Mouse (Mus musculus): ENCODE measurements around the gene Adgrl4. TPM values are rescaled to one million over a fixed set of nuclear protein-coding genes. Genes with fewer than 3 reads are reported as not detected.

Gene Adgrl4
- not detected in 2 replicates for polyA plus RNA-seq (2012; ENCODE audit: insufficient read depth, insufficient read length, low replicate concordance, missing spikeins)

GRCm38 (mm10) chr3:151437693-151438092 lies at the start of gene Adgrl4:
Adgrl4 (plus strand) TSS chr3:151437887.
- Histone ChIP-seq H3K4me1 (ENCODE audit: control insufficient read depth, insufficient read depth, low read length) (no peaks in the 10 kb centered on the region), H3K27ac (ENCODE audit: insufficient read depth, low read depth, low read length) (no peak within 1 kb of the TSS), H3K4me3 (ENCODE audit: insufficient read depth, low read depth, low read length) (no peak within 1 kb of the TSS)
- TF ChIP-seq CTCF (IDR thresholded peaks at IDR 0.05; ENCODE audit: insufficient read depth, low read depth, low read length) (no peak), POLR2A (IDR thresholded peaks at IDR 0.05; ENCODE audit: insufficient read depth, low read depth, low read length) (no peak; the same call in 1 of the 2 replicates)
- WGBS, result 13% methylated on average over 17 of the region's 17 CpGs

DNA sequence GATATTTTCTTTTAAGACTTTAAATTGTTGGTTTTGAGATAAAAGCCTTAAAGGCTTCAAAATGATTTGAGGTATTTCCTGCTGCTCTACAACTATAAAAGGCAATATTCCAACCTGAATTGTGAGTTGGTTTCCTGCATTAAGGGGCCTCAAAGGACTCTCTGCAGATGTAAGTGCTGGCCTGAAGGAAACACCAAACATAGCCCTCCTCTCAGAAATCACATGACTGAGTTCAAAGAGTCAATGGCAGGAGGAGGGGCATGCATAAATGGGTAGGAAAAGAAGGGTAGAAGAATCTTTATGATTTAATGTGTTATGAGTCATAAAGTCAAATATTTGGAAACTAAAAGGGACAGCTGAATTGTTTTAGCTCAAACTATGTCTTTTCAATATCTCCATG lies 46.8 kb upstream of the Adgrl4 start:
- Histone ChIP-seq H3K27ac (ENCODE audit: insufficient read depth, low read depth, low read length) (no peak overlapping the region), H3K4me1 (ENCODE audit: control insufficient read depth, insufficient read depth, low read length) (no peaks in the 10 kb centered on the region), H3K4me3 (ENCODE audit: insufficient read depth, low read depth, low read length) (no peak overlapping the region)
- TF ChIP-seq CTCF (IDR thresholded peaks at IDR 0.05; ENCODE audit: insufficient read depth, low read depth, low read length), result no peak

GRCm38 (mm10) chr3:151392891-151393290 lies 44.8 kb upstream of the Adgrl4 start:
- Histone ChIP-seq H3K4me1 (ENCODE audit: control insufficient read depth, insufficient read depth, low read length) (no peaks in the 10 kb centered on the region), H3K27ac (ENCODE audit: insufficient read depth, low read depth, low read length) (no peak overlapping the region), H3K4me3 (ENCODE audit: insufficient read depth, low read depth, low read length) (no peak overlapping the region)
- WGBS, result 88% methylated on average over 4 of the region's 4 CpGs
- TF ChIP-seq POLR2A (IDR thresholded peaks at IDR 0.05; ENCODE audit: insufficient read depth, low read depth, low read length) (no peak), CTCF (IDR thresholded peaks at IDR 0.05; ENCODE audit: insufficient read depth, low read depth, low read length) (no peak)

DNA sequence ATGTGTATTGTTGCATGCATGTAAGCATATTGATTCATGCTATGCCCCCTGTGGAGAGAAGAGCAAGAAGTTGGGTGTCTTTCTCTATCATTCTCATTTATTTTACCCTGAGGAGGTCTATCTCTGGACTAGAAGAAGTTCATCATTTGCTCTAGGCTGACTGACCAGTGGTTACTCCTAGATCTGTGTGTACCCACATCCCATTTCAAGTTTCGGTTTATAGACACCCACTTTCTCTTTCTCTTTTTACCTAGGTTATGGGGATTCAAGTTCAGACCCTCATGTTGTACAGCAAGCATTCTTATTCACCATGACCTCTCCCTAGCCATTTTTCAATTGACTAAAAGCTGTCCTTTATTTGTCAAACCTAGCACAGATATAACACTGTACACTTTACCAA lies 44.4 kb upstream of the Adgrl4 start:
- no peak overlapping the region for H3K4me3 ChIP-seq (ENCODE audit: insufficient read depth, low read depth, low read length)
- H3K4me1 ChIP-seq (ENCODE audit: control insufficient read depth, insufficient read depth, low read length), result no peaks in the 10 kb centered on the region
- TF ChIP-seq POLR2A (IDR thresholded peaks at IDR 0.05; ENCODE audit: insufficient read depth, low read depth, low read length) (no peak), CTCF (IDR thresholded peaks at IDR 0.05; ENCODE audit: insufficient read depth, low read depth, low read length) (no peak)
- 85% methylated on average over 1 of the region's 1 CpGs for WGBS
- no peak overlapping the region for H3K27ac ChIP-seq (ENCODE audit: insufficient read depth, low read depth, low read length)

GRCm38 (mm10) chr3:151399270-151399669 lies 38.4 kb upstream of the Adgrl4 start:
- TF ChIP-seq POLR2A (IDR thresholded peaks at IDR 0.05; ENCODE audit: insufficient read depth, low read depth, low read length), result no peak
- TF ChIP-seq CTCF (IDR thresholded peaks at IDR 0.05; ENCODE audit: insufficient read depth, low read depth, low read length), result no peak
- H3K27ac ChIP-seq (ENCODE audit: insufficient read depth, low read depth, low read length), result no peak overlapping the region
- H3K4me3 ChIP-seq (ENCODE audit: insufficient read depth, low read depth, low read length), result no peak overlapping the region
- 66% methylated on average over 1 of the region's 1 CpGs for WGBS
- H3K4me1 ChIP-seq (ENCODE audit: control insufficient read depth, insufficient read depth, low read length), result no peaks in the 10 kb centered on the region

DNA sequence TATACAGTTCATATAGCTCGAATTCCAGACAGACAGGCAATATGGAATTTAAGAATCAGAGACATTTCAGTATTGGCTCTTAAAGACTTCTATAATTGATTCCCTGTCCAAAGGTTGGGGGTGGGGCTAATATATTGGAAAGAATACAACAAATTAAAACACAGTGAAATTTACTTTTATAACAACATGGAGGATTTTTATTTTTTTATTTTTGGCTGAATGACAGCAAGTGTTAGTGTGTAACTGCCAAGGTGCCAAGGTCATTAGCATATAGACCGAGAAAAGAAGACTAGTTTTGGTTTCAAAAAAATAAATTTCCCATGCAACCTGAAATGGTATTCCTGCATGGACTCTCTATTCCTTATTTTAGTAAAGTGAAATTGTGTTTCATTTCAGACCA lies 26.7 kb upstream of the Adgrl4 start:
- no peaks in the 10 kb centered on the region for H3K4me1 ChIP-seq (ENCODE audit: control insufficient read depth, insufficient read depth, low read length)
- TF ChIP-seq CTCF (IDR thresholded peaks at IDR 0.05; ENCODE audit: insufficient read depth, low read depth, low read length) (no peak), POLR2A (IDR thresholded peaks at IDR 0.05; ENCODE audit: insufficient read depth, low read depth, low read length) (no peak)
- no peak overlapping the region for H3K4me3 ChIP-seq (ENCODE audit: insufficient read depth, low read depth, low read length)
- no peak overlapping the region for H3K27ac ChIP-seq (ENCODE audit: insufficient read depth, low read depth, low read length)
- WGBS, result 71% methylated on average over 2 of the region's 2 CpGs

DNA sequence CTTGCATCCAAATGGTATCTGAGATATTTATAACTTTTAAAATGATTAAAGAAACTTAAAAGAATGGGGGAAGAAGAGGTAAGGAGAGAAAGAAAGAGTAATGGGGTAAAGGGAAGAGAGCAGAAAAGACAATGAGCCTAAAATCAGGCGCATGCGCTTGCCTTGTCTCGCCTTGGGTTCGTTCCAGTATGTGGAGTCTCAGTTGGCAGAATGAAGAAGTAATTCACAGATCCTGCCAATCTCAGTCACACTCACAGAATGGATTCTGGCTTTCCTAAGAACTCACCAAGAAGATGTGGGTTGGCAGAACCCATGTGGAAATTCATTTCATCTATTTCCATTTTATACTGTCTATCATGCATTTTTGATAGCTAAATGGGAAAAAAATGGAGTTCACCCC lies 26.2 kb upstream of the Adgrl4 start:
- Histone ChIP-seq H3K4me1 (ENCODE audit: control insufficient read depth, insufficient read depth, low read length) (no peaks in the 10 kb centered on the region), H3K27ac (ENCODE audit: insufficient read depth, low read depth, low read length) (no peak overlapping the region), H3K4me3 (ENCODE audit: insufficient read depth, low read depth, low read length) (no peak overlapping the region)
- whole genome bisulfite sequencing, result 64% methylated on average over 4 of the region's 4 CpGs
- TF ChIP-seq POLR2A (IDR thresholded peaks at IDR 0.05; ENCODE audit: insufficient read depth, low read depth, low read length) (no peak), CTCF (IDR thresholded peaks at IDR 0.05; ENCODE audit: insufficient read depth, low read depth, low read length) (no peak)

- Histone ChIP-seq H3K4me1 (ENCODE audit: control insufficient read depth, insufficient read depth, low read length) (no peaks in the 10 kb centered on the region), H3K27ac (ENCODE audit: insufficient read depth, low read depth, low read length) (no peak overlapping the region), H3K4me3 (ENCODE audit: insufficient read depth, low read depth, low read length) (no peak overlapping the region)
- TF ChIP-seq POLR2A (IDR thresholded peaks at IDR 0.05; ENCODE audit: insufficient read depth, low read depth, low read length), result no peak
Measured at GRCm38 (mm10) chr3:151416931-151417330, 20.8 kb upstream of the Adgrl4 start.

- Histone ChIP-seq H3K27ac (ENCODE audit: insufficient read depth, low read depth, low read length) (no peak overlapping the region), H3K4me3 (ENCODE audit: insufficient read depth, low read depth, low read length) (no peak overlapping the region), H3K4me1 (ENCODE audit: control insufficient read depth, insufficient read depth, low read length) (no peaks in the 10 kb centered on the region)
- TF ChIP-seq CTCF (IDR thresholded peaks at IDR 0.05; ENCODE audit: insufficient read depth, low read depth, low read length) (no peak), POLR2A (IDR thresholded peaks at IDR 0.05; ENCODE audit: insufficient read depth, low read depth, low read length) (no peak)
- WGBS, result 72% methylated on average over 12 of the region's 12 CpGs
Measured at GRCm38 (mm10) chr3:151417688-151418572, 19.8 kb upstream of the Adgrl4 start.

Measured in olfactory bulb, adult 2 months (tissue).